Mouse (Mus musculus) liver, embryonic 16.5 days (tissue): ENCODE measurements at regions not wholly inside any gene's neighbourhood (a gene's known extent, or its start where the extent isn't known, plus 50 kb on each side); places are given as distances from the start of the nearest gene placed in this dataset.

Source experiments
- ATAC-seq: fragments of 200-750 bp; cut with Nextera tagmentation; 2 replicates; pipeline ENCODE4 v1.8.0; 2017; ENCODE audit warnings: low read depth, mild to moderate bottlenecking, moderate number of reproducible peaks, moderate library complexity
- H3K27ac ChIP-seq: fragments of 300-500 bp; sonication (generic); 2 replicates; pipeline ENCODE4 v1.5.1; 2014; ENCODE audit warnings: mild to moderate bottlenecking, low read length
- H3K27me3 ChIP-seq: fragments of 300-500 bp; sonication (generic); 2 replicates; pipeline ENCODE4 v1.6.1; 2014; ENCODE audit warnings: low read depth, low read length, mixed read lengths; ENCODE audit not compliant: control insufficient read depth, insufficient read depth
- H3K36me3 ChIP-seq: fragments of 300-500 bp; sonication (generic); 2 replicates; pipeline ENCODE4 v1.6.1; 2014; ENCODE audit warnings: mild to moderate bottlenecking; ENCODE audit not compliant: control insufficient read depth, insufficient read depth
- H3K4me1 ChIP-seq: fragments of 300-500 bp; sonication (generic); 2 replicates; pipeline ENCODE4 v1.6.1; 2014; ENCODE audit warnings: low read depth, low read length, mixed read lengths; ENCODE audit not compliant: control insufficient read depth
- H3K4me2 ChIP-seq: fragments of 300-500 bp; sonication (generic); 2 replicates; pipeline ENCODE4 v1.6.1; 2014; ENCODE audit warnings: low read depth, low read length, mixed read lengths
- H3K4me3 ChIP-seq: fragments of 300-500 bp; sonication (generic); 2 replicates; pipeline ENCODE4 v1.5.1; 2014; ENCODE audit warnings: low read depth, mild to moderate bottlenecking, low read length
- H3K9ac ChIP-seq: fragments of 300-500 bp; sonication (generic); 2 replicates; pipeline ENCODE4 v1.6.1; 2014; ENCODE audit warnings: low read depth, low read length
- H3K9me3 ChIP-seq: fragments of 300-500 bp; sonication (generic); replicated peaks from 2 replicates; pipeline ENCODE4 v1.6.1; 2016; ENCODE audit warnings: low read length; ENCODE audit not compliant: control insufficient read depth
- WGBS: fragments of 180-500 bp; shearing (Covaris S2); extraction: QIAGEN DNeasy Blood & Tissue Kit; methylation state at CpG from one replicate; pipeline ENCODE4 v1.1.7; 2014; ENCODE audit not compliant: insufficient replicate concordance; 5-methylcytosine and 5-hydroxymethylcytosine counted together

- Histone ChIP-seq H3K4me2 (no peak overlapping the region), H3K36me3 (no peaks in the 10 kb centered on the region), H3K9ac (no peak overlapping the region), H3K27me3 (no peaks in the 10 kb centered on the region), H3K4me3 (no peak overlapping the region), H3K9me3 (no peaks in the 10 kb centered on the region), H3K27ac (no peak overlapping the region), H3K4me1 (no peaks in the 10 kb centered on the region)
- 38% methylated on average over 2 of the region's 2 CpGs for WGBS
- ATAC-seq, result no peak
Measured at GRCm38 (mm10) chr7:129155577-129155976, 101.3 kb upstream of the Plpp4 start.

- no peak for ATAC-seq
- WGBS, result 63% methylated on average over 7 of the region's 7 CpGs
- no peaks in the 10 kb centered on the region for H3K36me3 ChIP-seq
- no peaks in the 10 kb centered on the region for H3K9me3 ChIP-seq
- H3K27me3 ChIP-seq, result no peaks in the 10 kb centered on the region
- no peak overlapping the region for H3K4me3 ChIP-seq
- no peaks in the 10 kb centered on the region for H3K4me1 ChIP-seq
- H3K27ac ChIP-seq, result no peak overlapping the region
- no peak overlapping the region for H3K4me2 ChIP-seq
- H3K9ac ChIP-seq, result no peak overlapping the region
Measured at GRCm38 (mm10) chr7:129169971-129170370, 86.9 kb upstream of the Plpp4 start.

GRCm38 (mm10) chr7:129190933-129191332 lies 65.9 kb upstream of the Plpp4 start:
- H3K4me2 ChIP-seq, result no peak overlapping the region
- H3K4me1 ChIP-seq, result no peaks in the 10 kb centered on the region
- no peak overlapping the region for H3K9ac ChIP-seq
- no peaks in the 10 kb centered on the region for H3K36me3 ChIP-seq
- H3K27me3 ChIP-seq, result no peaks in the 10 kb centered on the region
- ATAC-seq, result no peak
- no peak overlapping the region for H3K27ac ChIP-seq
- 48% methylated on average over 1 of the region's 1 CpGs for whole genome bisulfite sequencing
- H3K9me3 ChIP-seq, result no peaks in the 10 kb centered on the region
- H3K4me3 ChIP-seq, result no peak overlapping the region

DNA sequence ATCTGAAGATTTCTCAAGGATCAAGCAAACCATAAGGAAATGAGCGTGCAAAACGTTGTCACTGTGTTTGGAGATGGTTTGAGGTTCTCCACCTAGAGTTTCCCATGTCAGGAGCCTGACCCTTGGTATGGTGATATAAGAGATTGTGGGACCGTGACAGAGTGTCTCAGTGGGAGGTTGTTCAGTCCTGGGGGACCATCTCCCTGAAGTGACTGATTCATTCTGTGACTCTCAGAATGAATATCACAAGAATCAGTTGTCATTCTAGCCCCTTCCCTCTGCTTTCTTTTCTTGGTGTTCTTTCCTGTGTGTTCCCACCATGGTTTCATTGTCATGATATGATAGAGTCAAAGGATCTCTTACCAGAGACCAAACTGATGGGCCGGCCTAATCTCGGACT lies 49.8 kb upstream of the Plpp4 start:
- no peaks in the 10 kb centered on the region for H3K36me3 ChIP-seq
- no peak overlapping the region for H3K27ac ChIP-seq
- WGBS, result 67% methylated on average over 5 of the region's 5 CpGs
- H3K4me2 ChIP-seq, result no peak overlapping the region
- no peaks in the 10 kb centered on the region; the same call in 1 of the 2 replicates for H3K9me3 ChIP-seq
- no peaks in the 10 kb centered on the region for H3K27me3 ChIP-seq
- no peak for ATAC-seq
- no peak overlapping the region for H3K9ac ChIP-seq
- H3K4me1 ChIP-seq, result no peaks in the 10 kb centered on the region
- H3K4me3 ChIP-seq, result no peak overlapping the region
